Mouse (Mus musculus): ENCODE measurements around the gene Dstn.
A peak's percentile ranks its signal among the peaks of the same experiment; 100 is the strongest.

Gene Dstn

DNA sequence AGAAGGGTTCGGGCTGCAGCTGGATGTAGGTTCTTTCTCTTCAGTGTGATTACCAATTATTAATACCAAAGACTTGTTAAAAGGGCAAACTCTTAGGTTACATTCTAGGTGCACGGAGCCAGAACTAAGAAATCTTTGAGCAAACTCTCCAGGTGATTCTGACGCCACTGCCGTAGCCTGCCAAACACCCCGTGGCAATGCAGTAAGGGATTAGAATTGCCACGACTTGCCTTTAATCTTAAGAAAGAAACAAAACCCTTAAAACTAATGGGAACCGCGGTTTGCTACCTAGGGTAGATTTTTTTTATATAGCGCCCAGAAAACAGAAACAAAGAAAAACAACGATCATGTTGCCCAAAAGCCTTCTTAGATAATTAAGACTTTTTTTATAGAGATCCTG, 899 bp upstream of the Dstn start:
- ATAC-seq (ENCODE audit: insufficient number of reproducible peaks, low FRiP score, low TSS enrichment) = no peak

DNA sequence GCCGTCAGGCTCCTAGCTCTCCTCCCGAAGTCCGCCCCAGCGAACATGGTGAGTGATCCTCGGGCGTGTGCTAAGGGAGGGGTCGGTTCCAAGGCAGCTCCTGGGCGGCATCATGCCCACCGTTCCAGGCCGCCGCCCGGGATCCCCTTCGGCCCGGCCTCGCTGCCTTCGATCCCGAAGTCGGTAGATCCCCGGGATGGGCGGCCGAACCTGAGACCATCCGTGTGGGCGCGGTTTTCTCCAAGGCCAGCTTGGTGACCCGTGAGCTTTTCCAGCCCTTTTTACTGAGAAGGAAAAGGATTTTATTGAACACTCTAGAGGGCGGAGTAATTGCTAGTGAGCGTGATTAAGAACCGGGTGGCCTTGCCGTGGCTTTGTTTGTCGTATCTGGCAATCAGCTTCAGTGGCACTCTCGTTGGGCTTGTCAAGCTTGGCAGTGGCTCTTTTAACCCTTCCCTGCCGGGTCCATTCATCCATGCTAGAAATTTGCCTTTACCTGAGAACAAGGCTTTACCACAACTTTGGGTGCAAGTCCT, 548 bp downstream of the Dstn start:
- peak; percentile 51 for ATAC-seq (ENCODE audit: insufficient number of reproducible peaks, low FRiP score, low TSS enrichment)

DNA sequence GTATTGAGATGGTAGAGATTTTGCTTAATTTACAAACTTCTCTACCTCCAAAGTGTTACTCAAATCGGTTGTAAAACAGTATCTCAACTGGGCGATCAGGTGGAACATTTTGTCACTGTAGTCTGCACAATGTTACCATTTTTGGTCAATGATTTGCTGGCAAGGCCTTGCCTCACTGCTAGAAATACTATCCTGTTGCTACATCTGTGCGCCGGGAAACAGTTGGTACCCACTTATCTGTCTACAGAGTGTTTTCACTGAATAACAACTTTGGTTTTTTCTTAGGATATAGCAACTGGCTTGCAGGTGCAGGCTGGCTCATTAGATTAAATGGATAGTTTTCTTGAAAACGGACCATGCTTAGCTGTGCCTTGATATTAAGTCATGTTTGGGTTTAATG, 1.1 kb downstream of the Dstn start:
- ATAC-seq (ENCODE audit: insufficient number of reproducible peaks, low FRiP score, low TSS enrichment) = no peak

DNA sequence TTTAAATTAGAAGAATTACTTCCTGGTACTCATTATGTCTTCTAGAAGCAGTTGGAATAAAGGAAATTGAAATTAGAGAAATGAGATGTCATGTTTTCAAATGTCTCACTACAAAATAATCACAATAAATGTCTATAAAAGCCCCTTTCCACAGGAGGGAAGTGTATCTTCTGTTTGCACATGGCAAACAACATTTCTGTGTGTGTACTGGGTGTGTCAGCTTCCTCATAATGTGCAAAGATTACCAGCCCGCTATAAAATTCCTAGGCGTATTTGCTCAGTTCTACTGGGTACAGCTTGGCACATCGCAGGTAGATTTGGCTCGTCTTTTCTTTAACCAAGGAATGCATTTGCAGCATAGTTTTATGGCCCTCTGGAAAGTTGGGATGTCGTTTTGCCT, 2.5 kb downstream of the Dstn start:
- ATAC-seq (ENCODE audit: insufficient number of reproducible peaks, low FRiP score, low TSS enrichment) = no peak

DNA sequence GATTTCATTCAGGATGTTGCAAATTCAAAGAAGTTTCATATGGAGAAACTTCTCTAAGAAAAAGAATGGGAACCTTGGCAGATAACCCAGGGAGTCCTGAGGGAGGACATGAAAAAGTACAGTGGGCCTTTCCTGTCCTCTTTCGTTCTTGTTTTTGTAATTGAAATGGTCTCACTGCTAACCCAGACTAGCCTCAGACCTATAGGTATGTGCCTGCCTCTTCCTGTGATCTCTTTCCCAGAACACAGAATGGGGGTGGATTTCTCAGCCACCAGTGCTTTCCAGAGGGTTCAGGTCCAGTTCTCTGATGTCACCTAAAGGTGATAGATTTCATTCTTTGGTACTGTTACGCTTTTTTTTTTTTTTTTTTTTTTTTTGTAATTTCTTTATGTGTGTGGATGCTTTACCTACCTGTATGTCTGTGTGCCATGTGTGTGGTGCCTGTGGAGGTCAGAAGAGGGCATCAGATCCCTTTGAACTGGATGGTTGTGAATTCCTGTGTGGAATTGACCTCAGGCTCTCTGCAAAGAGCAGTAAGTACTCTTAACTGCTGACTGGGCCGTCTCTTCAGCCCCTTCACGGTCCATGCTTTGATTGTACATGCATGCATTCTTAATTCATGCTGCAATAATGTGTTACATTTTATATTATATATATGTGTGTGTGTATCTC, 3.8 kb downstream of the Dstn start:
- ATAC-seq (ENCODE audit: insufficient number of reproducible peaks, low FRiP score, low TSS enrichment) = no peak

DNA sequence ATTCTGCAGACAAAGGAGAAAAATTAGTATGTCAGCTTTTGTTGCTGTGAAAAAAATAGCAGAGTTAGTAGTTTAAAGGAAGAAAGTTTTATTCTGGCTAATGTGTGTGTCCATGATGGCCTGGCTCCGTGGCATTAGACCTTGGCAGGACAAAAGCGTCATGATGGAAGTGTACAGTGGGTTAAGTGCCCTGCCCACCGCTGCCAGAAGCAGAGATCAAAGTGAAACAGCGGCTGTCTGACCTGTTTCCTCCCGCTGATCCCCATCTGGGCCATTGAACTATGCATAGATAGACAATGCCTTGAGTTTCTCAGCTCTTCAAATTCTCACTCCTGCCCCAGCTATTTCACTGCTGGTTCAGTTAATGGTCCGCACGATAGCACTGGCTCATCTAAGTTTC, 9.0 kb downstream of the Dstn start:
- ATAC-seq (ENCODE audit: insufficient number of reproducible peaks, low FRiP score, low TSS enrichment) = no peak

DNA sequence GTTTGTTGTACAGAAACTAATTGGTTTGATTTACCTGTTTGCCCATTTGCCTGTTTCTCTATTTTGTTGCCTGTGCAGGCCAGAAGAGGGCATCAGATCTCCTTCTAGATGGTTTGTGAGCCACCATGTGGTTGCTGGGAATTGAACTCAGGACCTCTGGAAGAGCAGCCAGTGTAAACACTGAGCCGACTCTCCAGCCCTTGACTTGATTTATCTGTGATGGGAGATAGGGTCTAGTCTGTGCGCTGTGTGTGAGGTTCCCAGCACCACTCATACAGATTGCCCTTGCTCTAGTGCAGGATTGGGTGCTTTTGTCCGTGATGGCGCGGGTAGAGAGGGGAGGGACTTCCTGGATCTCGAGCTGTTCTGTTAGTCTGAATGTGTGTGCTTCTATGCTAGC, 10.7 kb downstream of the Dstn start:
- ATAC-seq (ENCODE audit: insufficient number of reproducible peaks, low FRiP score, low TSS enrichment) = no peak

DNA sequence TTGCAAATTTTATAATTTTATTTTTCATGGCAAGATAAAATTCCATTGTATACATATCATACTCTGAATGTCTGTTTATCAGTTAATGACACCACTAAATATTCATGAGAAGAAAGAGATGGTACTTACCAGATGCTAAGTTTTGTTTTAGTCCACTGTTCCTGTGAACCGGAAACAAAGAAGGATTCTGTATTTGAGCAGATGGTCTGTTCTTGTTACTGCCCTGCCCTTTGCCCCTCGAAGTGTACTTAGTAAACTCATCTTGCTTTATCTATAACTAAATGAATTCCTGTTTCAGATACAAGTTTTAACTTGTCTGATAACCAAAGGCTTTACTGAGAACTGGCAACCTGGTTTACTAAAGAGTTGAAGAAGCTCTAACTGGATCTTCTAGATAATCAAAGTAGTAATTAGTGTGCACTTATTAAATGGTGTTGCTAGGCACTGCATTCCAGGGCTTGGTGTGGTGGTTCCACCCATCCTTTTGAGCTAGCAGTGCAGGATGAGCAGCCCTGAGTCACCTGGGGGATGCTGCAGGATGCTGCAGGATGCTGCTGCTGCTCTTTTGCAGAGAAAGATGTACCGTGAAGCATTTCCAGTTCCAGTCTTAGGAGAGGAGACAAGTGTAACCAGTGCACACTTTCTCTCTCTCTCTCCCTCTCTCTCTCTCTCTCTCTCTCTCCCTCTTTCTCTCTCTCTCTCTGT, 14.6 kb downstream of the Dstn start:
- no peak for ATAC-seq (ENCODE audit: insufficient number of reproducible peaks, low FRiP score, low TSS enrichment)

DNA sequence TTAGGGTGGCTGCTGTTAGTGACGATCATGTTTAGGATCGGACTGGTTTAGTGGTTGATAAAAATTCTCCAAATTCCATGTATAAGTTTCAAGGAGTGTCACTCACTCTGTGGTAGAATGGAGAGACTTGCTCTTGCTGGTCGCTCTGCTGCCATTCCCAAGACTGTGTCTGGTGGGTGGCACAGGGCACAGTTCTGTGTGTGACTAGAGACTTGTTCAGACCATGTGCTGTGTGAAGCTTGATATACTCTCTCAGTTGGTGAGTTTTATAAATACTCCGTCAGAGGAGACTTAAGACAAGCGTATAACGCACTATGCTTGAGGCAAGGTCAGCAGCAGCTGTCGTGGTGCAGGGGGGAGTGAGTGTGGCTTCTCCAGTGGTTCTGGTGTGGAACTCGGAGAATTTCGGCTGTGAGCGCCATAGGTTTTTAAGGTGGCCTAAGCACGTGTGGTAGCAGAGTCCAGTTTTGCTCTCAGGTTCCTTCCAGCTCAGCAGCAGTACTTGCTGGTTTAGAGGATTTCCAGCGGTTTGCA, 17.3 kb downstream of the Dstn start:
- ATAC-seq (ENCODE audit: insufficient number of reproducible peaks, low FRiP score, low TSS enrichment) = no peak

DNA sequence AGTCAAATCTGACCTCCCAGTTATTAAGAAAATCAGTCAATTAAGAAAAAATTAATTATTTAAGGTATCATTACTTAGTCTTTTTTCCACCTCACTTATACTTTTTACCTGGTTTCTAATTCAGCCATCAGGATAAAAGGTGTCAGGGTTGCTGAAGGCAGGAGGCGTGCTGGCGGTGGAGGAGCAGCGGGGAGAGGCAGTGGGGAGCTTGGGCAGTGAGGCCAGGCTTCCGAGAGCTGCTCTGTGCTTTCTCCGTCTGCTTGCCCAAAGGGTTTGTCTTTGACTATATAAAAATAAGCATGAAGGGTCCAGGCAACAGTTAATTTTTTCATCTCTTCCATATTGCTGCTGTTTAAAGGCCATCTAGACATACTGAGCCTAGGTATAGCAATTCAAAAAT, 18.4 kb downstream of the Dstn start:
- ATAC-seq (ENCODE audit: insufficient number of reproducible peaks, low FRiP score, low TSS enrichment) = no peak

DNA sequence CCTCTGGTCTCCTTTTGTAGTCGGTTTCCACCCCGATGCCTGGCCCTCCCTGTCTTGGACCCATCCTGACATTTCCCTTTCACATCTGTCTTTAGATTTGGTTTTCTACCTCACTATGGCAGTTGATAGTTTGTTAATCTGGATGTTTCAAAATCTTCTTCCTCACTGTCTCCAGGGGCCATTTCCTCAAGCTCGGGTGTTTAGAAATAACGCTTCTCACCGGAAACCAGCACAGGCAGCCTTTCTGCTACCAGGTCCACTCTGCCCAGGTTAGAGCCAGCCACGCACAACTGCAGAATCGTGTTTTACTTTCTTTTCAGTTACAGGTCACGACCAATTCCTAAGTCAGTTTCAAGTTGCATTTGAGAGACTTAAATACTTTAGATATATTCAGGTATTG, 19.3 kb downstream of the Dstn start:
- no peak for ATAC-seq (ENCODE audit: insufficient number of reproducible peaks, low FRiP score, low TSS enrichment)

DNA sequence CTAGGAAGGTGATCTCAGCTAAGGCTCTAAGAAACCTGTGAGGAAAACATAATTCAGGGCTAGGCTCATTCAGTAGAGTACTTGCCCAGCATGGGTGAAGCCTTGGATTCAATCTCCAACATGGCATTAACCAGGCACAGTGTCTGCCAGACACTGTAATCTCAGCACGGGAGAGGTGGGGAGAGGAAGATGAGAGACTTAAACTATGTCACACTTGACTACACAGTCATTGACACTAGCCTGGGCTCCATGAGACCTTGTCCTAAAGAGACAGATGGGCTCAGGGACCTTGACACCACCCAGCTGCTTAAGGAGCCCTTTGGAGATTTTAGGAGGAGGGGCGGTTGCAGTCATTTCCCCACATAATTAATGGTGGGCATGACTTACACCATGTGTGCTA, 22.7 kb downstream of the Dstn start:
- ATAC-seq (ENCODE audit: insufficient number of reproducible peaks, low FRiP score, low TSS enrichment) = no peak

DNA sequence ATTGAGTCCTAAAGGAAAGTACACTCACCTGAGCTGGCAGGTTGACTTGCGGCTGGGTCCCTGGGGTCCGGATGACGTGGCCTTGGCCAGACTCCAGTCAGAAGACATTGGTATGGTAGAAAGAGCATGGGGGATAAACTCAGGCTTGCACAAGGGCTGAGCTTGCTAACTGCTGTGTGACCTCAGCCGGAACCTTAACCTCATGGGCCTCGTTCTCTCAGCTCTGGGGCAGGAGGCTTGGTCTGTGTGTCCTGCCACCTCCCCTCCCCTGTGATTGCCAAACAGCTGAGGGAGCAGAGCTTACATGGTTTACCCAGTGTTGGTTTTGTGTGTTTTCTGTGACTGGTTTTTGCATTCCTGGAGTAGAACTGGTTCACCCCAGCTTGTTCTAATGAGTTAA, 25.3 kb downstream of the Dstn start:
- no peak for ATAC-seq (ENCODE audit: insufficient number of reproducible peaks, low FRiP score, low TSS enrichment)

DNA sequence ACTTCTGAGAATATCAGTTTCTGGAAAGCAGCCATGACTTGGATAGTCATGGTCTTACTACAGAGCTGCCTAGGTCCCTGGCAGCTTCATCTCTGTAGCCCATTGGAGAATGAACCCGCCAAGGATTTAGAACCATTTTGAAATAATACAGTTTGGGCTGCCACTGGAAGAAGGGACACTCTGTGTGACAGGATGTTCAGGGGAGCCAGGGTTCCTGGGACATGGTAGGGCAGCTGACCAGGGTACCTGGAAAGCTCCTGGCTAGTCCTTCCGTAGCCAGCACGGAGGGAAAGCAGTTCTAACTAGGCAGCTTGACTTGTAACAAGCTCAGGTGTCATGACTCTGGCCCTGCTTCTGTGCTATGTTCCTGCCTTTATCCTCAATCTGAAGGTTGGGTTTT, 29.7 kb downstream of the Dstn start:
- no peak for ATAC-seq (ENCODE audit: insufficient number of reproducible peaks, low FRiP score, low TSS enrichment)

DNA sequence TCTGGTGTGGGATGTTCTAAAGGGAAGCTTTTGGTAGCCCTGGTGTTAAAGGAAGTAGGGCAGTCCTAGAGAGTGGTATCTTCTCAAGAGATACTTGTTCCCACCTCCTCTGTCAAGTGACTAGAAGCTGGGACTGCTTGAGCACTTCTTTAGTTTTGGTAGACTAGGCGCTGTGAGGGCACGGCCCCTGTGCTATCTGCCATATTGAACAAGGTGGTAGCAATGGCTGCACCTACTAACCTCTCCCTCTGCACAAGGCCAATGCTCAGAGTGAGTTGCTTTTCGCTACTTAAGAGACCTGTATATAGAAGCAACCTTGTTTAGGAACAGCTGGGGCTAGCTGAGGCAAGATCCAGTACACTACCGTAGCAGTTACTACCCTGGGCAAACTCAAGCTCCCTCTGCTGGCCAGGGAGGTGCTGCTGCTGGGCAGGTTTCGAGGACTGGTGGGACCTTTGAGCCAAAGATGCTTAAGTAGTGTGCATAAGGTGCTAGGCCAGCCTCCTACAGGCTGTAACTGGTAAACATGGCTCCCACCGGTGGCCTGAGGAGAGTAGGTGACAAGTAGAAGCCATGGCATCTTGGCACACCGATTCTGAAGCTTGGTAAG, 30.5 kb downstream of the Dstn start:
- ATAC-seq (ENCODE audit: insufficient number of reproducible peaks, low FRiP score, low TSS enrichment) = no peak

DNA sequence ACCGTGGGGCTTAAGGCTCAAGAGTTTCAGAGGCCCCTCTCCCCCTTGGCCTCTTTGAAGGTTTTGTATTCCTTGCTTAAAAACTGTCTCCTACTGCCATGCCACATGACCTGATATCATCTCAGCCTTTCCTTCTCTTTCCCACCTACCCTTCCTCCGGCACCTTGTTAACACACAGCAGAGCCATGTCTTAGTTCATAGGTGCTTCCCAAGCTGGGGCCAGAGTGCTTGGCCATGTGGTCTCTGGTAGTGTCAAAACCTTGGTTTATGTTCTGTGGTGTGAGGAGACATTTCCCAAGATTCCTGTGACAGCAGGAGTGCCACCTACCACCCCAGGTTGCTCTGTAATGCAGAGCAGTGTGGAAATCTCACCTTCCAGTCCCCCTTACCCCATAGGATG, 31.3 kb downstream of the Dstn start:
- ATAC-seq (ENCODE audit: insufficient number of reproducible peaks, low FRiP score, low TSS enrichment) = no peak

DNA sequence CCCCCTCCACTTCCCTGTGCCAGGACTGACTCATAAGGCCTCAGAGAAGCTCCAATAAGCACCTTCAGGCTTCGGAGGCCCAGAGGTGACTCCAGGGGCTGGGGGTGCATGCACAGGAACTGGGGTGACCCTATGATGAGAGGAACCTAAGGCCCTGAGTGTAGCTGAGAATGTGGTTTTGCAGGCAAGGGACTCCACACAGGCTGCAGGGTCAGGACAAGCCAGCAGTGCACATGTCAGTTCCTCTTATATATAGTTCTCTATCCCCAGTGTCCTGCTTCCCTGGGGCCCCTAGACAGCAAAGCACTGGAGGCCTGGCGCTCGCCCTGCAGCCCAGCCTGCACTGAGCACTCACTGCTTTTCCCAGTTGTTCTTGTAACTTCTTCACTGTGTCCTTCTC, 32.9 kb downstream of the Dstn start:
- no peak for ATAC-seq (ENCODE audit: insufficient number of reproducible peaks, low FRiP score, low TSS enrichment)

DNA sequence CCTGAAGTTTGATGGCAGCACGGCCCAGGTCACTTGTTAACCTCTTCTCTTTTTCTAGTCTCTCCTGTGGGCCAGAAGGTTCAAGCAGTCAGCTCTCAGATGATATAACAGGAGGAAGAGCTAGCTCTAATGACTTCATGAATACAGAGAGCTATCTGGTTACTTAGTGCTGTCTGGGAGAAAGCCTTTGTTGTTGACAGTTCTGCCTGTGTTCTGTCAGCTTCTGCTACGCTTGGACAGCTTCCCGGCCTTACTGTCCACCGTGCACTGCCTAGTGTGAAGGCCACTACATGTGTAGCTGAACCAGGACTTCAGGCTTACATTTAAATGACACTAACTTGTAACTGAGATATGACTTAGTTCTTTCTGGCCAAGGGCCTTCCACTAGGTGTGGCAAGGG, 33.3 kb downstream of the Dstn start:
- no peak for ATAC-seq (ENCODE audit: insufficient number of reproducible peaks, low FRiP score, low TSS enrichment)

DNA sequence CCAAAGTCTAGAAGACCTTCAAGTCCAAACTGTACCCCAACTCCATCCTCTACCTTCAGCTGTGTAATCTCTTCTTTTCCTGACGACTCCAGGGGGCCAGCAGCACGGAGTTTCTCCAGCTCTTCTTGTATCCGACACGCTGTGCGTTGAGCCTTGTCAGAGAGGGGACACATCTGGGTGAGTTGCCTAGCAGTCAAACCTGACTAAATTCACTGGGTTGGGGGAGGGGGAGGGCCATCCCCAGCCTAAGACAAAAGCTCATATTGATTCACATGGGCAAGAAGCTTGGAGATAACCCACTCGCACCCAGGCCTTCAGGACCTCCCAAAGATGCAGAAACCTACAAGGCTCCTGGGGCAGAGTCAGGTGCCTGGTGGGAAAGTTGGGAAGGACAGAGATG, 34.1 kb downstream of the Dstn start:
- no peak for ATAC-seq (ENCODE audit: insufficient number of reproducible peaks, low FRiP score, low TSS enrichment)

DNA sequence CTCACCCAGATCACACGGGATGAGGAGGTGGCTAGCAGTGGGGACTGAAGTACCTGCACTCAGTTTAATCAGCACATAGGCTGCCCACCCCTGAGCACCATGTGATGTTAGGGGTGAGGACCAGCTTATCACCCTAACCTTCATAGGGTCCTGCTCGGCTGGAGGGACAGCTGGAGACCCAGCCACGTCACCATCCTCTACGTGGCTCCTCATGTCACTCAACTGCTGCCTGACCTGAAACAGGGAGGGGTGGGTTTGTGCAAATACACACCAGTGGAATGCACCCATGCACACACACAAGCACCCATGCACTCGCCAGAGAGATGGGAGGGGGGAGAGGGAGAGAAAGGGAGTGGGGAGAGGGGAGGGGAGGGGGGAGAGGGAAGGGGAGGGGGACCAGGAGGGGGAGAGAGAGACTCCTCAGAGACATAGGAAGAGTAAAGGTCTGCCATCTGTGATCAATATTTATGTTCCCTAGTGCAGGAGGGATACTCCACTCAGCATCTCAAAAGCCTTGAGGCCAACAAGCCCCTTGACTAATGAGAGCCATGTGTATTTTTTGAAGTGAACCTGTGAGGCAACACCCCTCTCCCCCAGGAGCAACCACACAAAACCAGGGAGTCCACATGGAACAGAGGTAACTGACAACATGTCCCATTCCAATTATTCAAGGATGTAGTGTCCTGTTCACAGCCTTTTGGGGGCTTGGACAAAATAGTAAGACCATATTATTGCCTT, 35.3 kb downstream of the Dstn start:
- no peak for ATAC-seq (ENCODE audit: insufficient number of reproducible peaks, low FRiP score, low TSS enrichment)

DNA sequence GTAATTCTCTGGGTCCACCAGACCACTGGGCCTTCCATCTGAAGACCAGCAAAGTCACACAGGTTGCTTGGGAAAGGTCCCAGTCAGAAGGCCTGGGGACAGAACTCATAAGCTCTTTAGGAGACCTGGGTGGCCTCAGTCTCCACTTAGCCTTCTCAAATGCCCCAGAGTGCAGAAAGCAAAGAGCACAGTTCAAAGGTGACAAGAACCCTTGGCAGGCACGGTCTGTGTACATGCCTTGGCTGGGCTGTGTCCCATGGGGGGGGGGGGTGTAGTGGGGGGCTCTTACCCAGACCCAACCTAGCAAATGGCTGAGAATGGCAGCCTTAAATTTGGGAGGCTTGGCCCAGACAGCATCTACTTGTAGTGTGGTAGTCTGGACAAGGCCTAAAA, 35.9 kb downstream of the Dstn start:
- ATAC-seq (ENCODE audit: insufficient number of reproducible peaks, low FRiP score, low TSS enrichment) = no peak
